Comparison of ENCODE assay signal across 8 mouse cellular contexts in the genomic region with DNA sequence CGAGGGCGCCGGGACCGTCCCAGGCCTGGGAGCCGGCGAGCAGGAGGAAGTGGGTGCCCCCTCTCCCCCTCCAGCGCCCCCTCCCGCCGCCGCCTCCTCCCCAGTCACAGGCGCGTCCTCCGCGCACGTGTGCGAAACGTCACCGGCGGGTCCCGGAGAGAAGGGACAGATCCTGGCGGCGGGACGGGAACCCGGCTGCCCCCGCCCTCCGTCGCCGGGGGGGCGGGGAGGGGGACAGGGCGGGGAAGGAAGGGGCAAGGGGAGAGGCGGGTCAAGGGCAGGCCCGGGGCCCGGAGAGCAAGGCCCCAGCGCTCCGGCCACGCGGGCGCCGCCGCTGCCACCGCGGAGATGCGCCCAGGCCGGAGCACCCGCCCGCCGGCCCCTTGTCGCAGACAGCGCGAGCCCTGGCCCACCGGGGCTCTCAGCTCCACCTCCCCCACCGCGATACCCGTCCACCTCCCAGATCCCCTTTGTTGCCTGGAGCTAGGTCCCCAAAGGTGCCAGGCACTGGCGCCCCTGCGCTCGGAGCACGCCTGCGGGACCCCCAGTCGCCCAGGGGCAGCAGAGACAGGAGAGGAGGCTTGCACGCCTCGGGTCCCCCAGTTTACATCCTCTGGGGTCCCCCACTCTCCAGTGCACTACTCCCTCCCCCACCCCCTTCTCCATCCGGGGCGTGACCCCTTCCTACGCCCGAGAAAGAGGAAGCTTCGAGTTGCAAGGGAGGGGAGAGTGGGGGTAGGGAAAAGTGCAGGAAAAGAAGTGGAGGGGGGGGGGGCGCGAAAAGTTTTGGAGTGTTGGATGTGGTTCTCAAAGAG. TPM values are rescaled to one million over a fixed set of nuclear protein-coding genes. Genes with fewer than 3 reads are reported as not detected.
DNase-seq lines count a peak whose midpoint lies in the region; ATAC-seq and TF ChIP-seq lines count a peak whose summit lies in the region.

No protein-coding gene starts in this region.

- peak overlapping the region; percentile 56 for H3ac ChIP-seq in myocyte (ENCODE audit: control insufficient read depth, insufficient read length)

- H3K27ac ChIP-seq in embryonic facial prominence, embryonic 14.5 days (replicated peaks; ENCODE audit: low read depth, low read length): peak overlapping the region; percentile 98
- H3K27ac ChIP-seq in heart, embryonic 12.5 days (ENCODE audit: poor library complexity, severe bottlenecking): peak overlapping the region; percentile 99
- H3K27ac ChIP-seq in kidney, embryonic 16.5 days (ENCODE audit: low read length): peak overlapping the region; percentile 95
- H3K27ac ChIP-seq in liver, embryonic 12.5 days: peak overlapping the region; percentile 95

- H3K4me3 ChIP-seq in embryonic facial prominence, embryonic 14.5 days (ENCODE audit: low read depth, low read length): peak overlapping the region; percentile 96
- peak overlapping the region; percentile 82 for H3K4me3 ChIP-seq in heart, embryonic 12.5 days
- H3K4me3 ChIP-seq in kidney, embryonic 16.5 days (ENCODE audit: low read length): peak overlapping the region; percentile 97
- peak overlapping the region; percentile 86 for H3K4me3 ChIP-seq in liver, embryonic 12.5 days
- peak overlapping the region; percentile 61 for H3K4me3 ChIP-seq in myocyte

- H3K4me2 ChIP-seq in embryonic facial prominence, embryonic 14.5 days (ENCODE audit: low read depth, low read length): peak overlapping the region; percentile 77
- H3K4me2 ChIP-seq in heart, embryonic 12.5 days: peak overlapping the region; percentile 86
- H3K4me2 ChIP-seq in kidney, embryonic 16.5 days (replicated peaks; ENCODE audit: low read depth, low read length): peak overlapping the region; percentile 81
- peak overlapping the region; percentile 98 for H3K4me2 ChIP-seq in liver, embryonic 12.5 days
- H3K4me2 ChIP-seq in myocyte (ENCODE audit: low read depth): peak overlapping the region; percentile 57

- H3K4me1 ChIP-seq in embryonic facial prominence, embryonic 14.5 days (ENCODE audit: control insufficient read depth, insufficient read depth, low read length): peaks cover 15% of the 10 kb centered on the region; the same call in 1 of the 2 replicates
- peaks cover 30% of the 10 kb centered on the region for H3K4me1 ChIP-seq in heart, embryonic 12.5 days (replicated peaks)
- peaks cover 45% of the 10 kb centered on the region for H3K4me1 ChIP-seq in kidney, embryonic 16.5 days (ENCODE audit: insufficient read depth, low read length)
- H3K4me1 ChIP-seq in liver, embryonic 12.5 days: peaks cover 58% of the 10 kb centered on the region

- ATAC-seq in embryonic facial prominence, embryonic 14.5 days (ENCODE audit: low read depth): peak; percentile 16
- ATAC-seq in heart, embryonic 12.5 days (ENCODE audit: insufficient number of reproducible peaks, low FRiP score): peak; percentile 70
- peak; percentile 39 for ATAC-seq in kidney, embryonic 16.5 days (ENCODE audit: low FRiP score, low TSS enrichment)
- ATAC-seq in liver, embryonic 12.5 days: peak; percentile 10

- no peaks in the 10 kb centered on the region for H3K36me3 ChIP-seq in embryonic facial prominence, embryonic 14.5 days (ENCODE audit: control insufficient read depth, insufficient read depth, low read length)
- H3K36me3 ChIP-seq in heart, embryonic 12.5 days: 0 out of 2 replicates have a peak, but pooled peaks cover 6% of the 10 kb centered on the region
- no peaks in the 10 kb centered on the region for H3K36me3 ChIP-seq in kidney, embryonic 16.5 days (ENCODE audit: insufficient read depth, low read length)
- H3K36me3 ChIP-seq in liver, embryonic 12.5 days: peaks cover 23% of the 10 kb centered on the region
- H3K36me3 ChIP-seq in myocyte (ENCODE audit: control insufficient read depth, insufficient read depth): peaks cover 3% of the 10 kb centered on the region

- H3K79me2 ChIP-seq in myocyte (ENCODE audit: control insufficient read depth, insufficient read depth): peaks cover 44% of the 10 kb centered on the region

- H3K9ac ChIP-seq in embryonic facial prominence, embryonic 14.5 days (ENCODE audit: low read depth, low read length): peak overlapping the region; percentile 97
- peak overlapping the region; percentile 100 for H3K9ac ChIP-seq in heart, embryonic 12.5 days
- H3K9ac ChIP-seq in kidney, embryonic 16.5 days (replicated peaks; ENCODE audit: low read length): peak overlapping the region; percentile 99
- H3K9ac ChIP-seq in liver, embryonic 12.5 days: peak overlapping the region; percentile 97

- peak; percentile 89 for DNase-seq in 416B (ENCODE audit: low read depth)
- DNase-seq in adrenal gland, postnatal 14 days: peak; percentile 93
- DNase-seq in embryonic facial prominence, embryonic 14.5 days (ENCODE audit: low spot score): peak; percentile 89
- peak; percentile 77 to 91 for DNase-seq in spleen, postnatal 4 days (ENCODE audit: low spot score in 2 of 2)

- under 1% methylated on average over 15 of the region's 69 CpGs for WGBS in embryonic facial prominence, embryonic 14.5 days
- WGBS in heart, embryonic 12.5 days: under 1% methylated on average over 44 of the region's 69 CpGs
- WGBS in kidney, embryonic 16.5 days: 0% methylated on average over 15 of the region's 69 CpGs
- WGBS in liver, embryonic 12.5 days (ENCODE audit: insufficient replicate concordance): under 1% methylated on average over 41 of the region's 69 CpGs

- no peaks in the 10 kb centered on the region for H3K27me3 ChIP-seq in embryonic facial prominence, embryonic 14.5 days (replicated peaks; ENCODE audit: control insufficient read depth, insufficient read depth, low read length)
- peaks cover 1% of the 10 kb centered on the region; the same call in 1 of the 2 replicates for H3K27me3 ChIP-seq in heart, embryonic 12.5 days (replicated peaks)
- no peaks in the 10 kb centered on the region for H3K27me3 ChIP-seq in kidney, embryonic 16.5 days (ENCODE audit: insufficient read depth, low read length)
- H3K27me3 ChIP-seq in liver, embryonic 12.5 days (replicated peaks): no peaks in the 10 kb centered on the region
- H3K27me3 ChIP-seq in myocyte (ENCODE audit: control insufficient read depth, insufficient read depth, insufficient read length): no peaks in the 10 kb centered on the region

- peak; percentile 49 for TF ChIP-seq POLR2A in myocyte (IDR thresholded peaks at IDR 0.05; ENCODE audit: insufficient read length, low read depth)

- no peaks in the 10 kb centered on the region for H3K9me3 ChIP-seq in embryonic facial prominence, embryonic 14.5 days (ENCODE audit: control insufficient read depth, low read length)
- no peaks in the 10 kb centered on the region for H3K9me3 ChIP-seq in heart, embryonic 12.5 days (replicated peaks)
- H3K9me3 ChIP-seq in kidney, embryonic 16.5 days (ENCODE audit: low read length): no peaks in the 10 kb centered on the region
- no peaks in the 10 kb centered on the region for H3K9me3 ChIP-seq in liver, embryonic 12.5 days (replicated peaks)

TF ChIP-seq in myocyte, 11 proteins besides CTCF, POLR2A, EP300 and RAD21:
- peak in 1 of 3 experiments; percentile 50 for TF ChIP-seq MYOG (IDR thresholded peaks at IDR 0.05; ENCODE audit: control insufficient read depth in 1 of 3, insufficient read depth in 1 of 3, insufficient read length in 2 of 3, low read depth in 2 of 3)
- TF ChIP-seq MAX (IDR thresholded peaks at IDR 0.05; ENCODE audit: low read depth): no peak
- peak; percentile 4 for TF ChIP-seq TCF3 (IDR thresholded peaks at IDR 0.05; ENCODE audit: insufficient read length, low read depth)
- TF ChIP-seq CEBPB (IDR thresholded peaks at IDR 0.05; ENCODE audit: insufficient read depth, poor library complexity, severe bottlenecking): no peak
- no peak for TF ChIP-seq REST (IDR thresholded peaks at IDR 0.05; ENCODE audit: insufficient read depth, insufficient read length)
- TF ChIP-seq E2F4 (IDR thresholded peaks at IDR 0.05; ENCODE audit: insufficient read depth): no peak
- peak; percentile 58 for TF ChIP-seq POLR2AphosphoS2 (IDR thresholded peaks at IDR 0.05; ENCODE audit: insufficient read length, low read depth)
- no peak for TF ChIP-seq SRF (IDR thresholded peaks at IDR 0.05; ENCODE audit: control insufficient read depth, insufficient read length, low read depth)
- TF ChIP-seq MYOD1 (IDR thresholded peaks at IDR 0.05; ENCODE audit: control insufficient read depth in 1 of 3, insufficient read length in 2 of 3, low read depth in 2 of 3): peak in 1 of 3 experiments; percentile 41
- TF ChIP-seq TCF12 (IDR thresholded peaks at IDR 0.05; ENCODE audit: insufficient read depth, poor library complexity, severe bottlenecking): no peak
- peak; percentile 35 for TF ChIP-seq USF1 (IDR thresholded peaks at IDR 0.05; ENCODE audit: low read depth)

RNA-seq across cellular contexts. Expression of gene E2f3, which starts 1.4 kb away (rescaled TPM):
- 11.5 and 12.3 TPM in 2 replicates for total RNA-seq in adrenal gland, postnatal 14 days (2021)
- polyA plus RNA-seq in embryonic facial prominence, embryonic 14.5 days (2014; fragmentation: Nextera tagmentation; extraction: Ambion mirVana): 9.7 and 10.6 TPM in 2 replicates
- 13.5 and 14.5 TPM in 2 replicates for polyA plus RNA-seq in heart, embryonic 12.5 days (2016; fragmentation: Nextera tagmentation; extraction: Ambion mirVana)
- 14.6 and 15.8 TPM in 2 replicates for polyA plus RNA-seq in kidney, embryonic 16.5 days (2015; fragmentation: Nextera tagmentation; extraction: Ambion mirVana)
- 8.6 and 9.7 TPM in 2 replicates for polyA plus RNA-seq in liver, embryonic 12.5 days (2016; fragmentation: Nextera tagmentation; extraction: Ambion mirVana)
- 5.6 TPM for polyA plus RNA-seq in myocyte (2012; fragmentation: generic; extraction: Trizol)

Comparison
In these comparisons a context has a peak if more than half of its experiments do, and no peak if none do; other contexts are left out.
1. Peak in every context shown above with its lines: DNase-seq, ATAC-seq, H3K4me3 ChIP-seq and H3K27ac ChIP-seq.
2. ATAC-seq: peak in every context shown above with its lines; median percentile 70 in heart, embryonic 12.5 days; 39 in kidney, embryonic 16.5 days; 16 in embryonic facial prominence, embryonic 14.5 days; 10 in liver, embryonic 12.5 days.